Mouse (Mus musculus): ENCODE results near the gene Mylip. TPM values are rescaled to one million over a fixed set of nuclear protein-coding genes. Genes with fewer than 3 reads are reported as not detected.

The Mylip gene
- polyA plus RNA-seq, 1 experiment: 6.4 TPM

GRCm38 (mm10) chr13:45372456-45372855, 17.1 kb upstream of the Mylip start:
- Histone ChIP-seq H3K27ac (ENCODE audit: insufficient read depth, low read length) (no peak overlapping the region), H3K9ac (ENCODE audit: low read depth, poor library complexity, severe bottlenecking) (no peak overlapping the region), H3K27me3 (ENCODE audit: control insufficient read depth, insufficient read depth, low read length, poor library complexity, severe bottlenecking) (no peaks in the 10 kb centered on the region), H3K4me1 (ENCODE audit: control insufficient read depth, insufficient read depth, low read length) (peaks cover 5% of the 10 kb centered on the region), H3K4me3 (ENCODE audit: low read depth, low read length) (no peak overlapping the region), H3K9me3 (replicated peaks; ENCODE audit: control insufficient read depth, insufficient read depth, low read length, poor library complexity, severe bottlenecking) (no peaks in the 10 kb centered on the region), H3K36me3 (ENCODE audit: control insufficient read depth, insufficient read depth, low read length, poor library complexity, severe bottlenecking) (no peaks in the 10 kb centered on the region)
- no peak for TF ChIP-seq POLR2A (IDR thresholded peaks at IDR 0.05; ENCODE audit: insufficient read depth, low read length)
- TF ChIP-seq EP300 (IDR thresholded peaks at IDR 0.05; ENCODE audit: insufficient read depth, low read depth, low read length): no peak
- TF ChIP-seq CTCF (IDR thresholded peaks at IDR 0.05; ENCODE audit: low read depth, low read length): no peak

GRCm38 (mm10) chr13:45374846-45375245, 14.7 kb upstream of the Mylip start:
- no peaks in the 10 kb centered on the region for H3K27me3 ChIP-seq (ENCODE audit: control insufficient read depth, insufficient read depth, low read length, poor library complexity, severe bottlenecking)

GRCm38 (mm10) chr13:45382208-45382607, 7.3 kb upstream of the Mylip start:
- H3K9ac ChIP-seq (ENCODE audit: low read depth, poor library complexity, severe bottlenecking): no peak overlapping the region
- H3K27ac ChIP-seq (ENCODE audit: insufficient read depth, low read length): no peak overlapping the region
- TF ChIP-seq POLR2A (IDR thresholded peaks at IDR 0.05; ENCODE audit: insufficient read depth, low read length) (no peak), EP300 (IDR thresholded peaks at IDR 0.05; ENCODE audit: insufficient read depth, low read depth, low read length) (no peak), CTCF (IDR thresholded peaks at IDR 0.05; ENCODE audit: low read depth, low read length) (no peak)
- no peaks in the 10 kb centered on the region for H3K36me3 ChIP-seq (ENCODE audit: control insufficient read depth, insufficient read depth, low read length, poor library complexity, severe bottlenecking)
- H3K4me3 ChIP-seq (ENCODE audit: low read depth, low read length): no peak overlapping the region
- no peaks in the 10 kb centered on the region for H3K27me3 ChIP-seq (ENCODE audit: control insufficient read depth, insufficient read depth, low read length, poor library complexity, severe bottlenecking)
- peaks cover 4% of the 10 kb centered on the region for H3K4me1 ChIP-seq (ENCODE audit: control insufficient read depth, insufficient read depth, low read length)
- no peaks in the 10 kb centered on the region for H3K9me3 ChIP-seq (replicated peaks; ENCODE audit: control insufficient read depth, insufficient read depth, low read length, poor library complexity, severe bottlenecking)

More at GRCm38 (mm10) chr13:45374846-45375245, 14.7 kb upstream of the Mylip start:
- TF ChIP-seq EP300 (IDR thresholded peaks at IDR 0.05; ENCODE audit: insufficient read depth, low read depth, low read length): no peak
- no peak for TF ChIP-seq CTCF (IDR thresholded peaks at IDR 0.05; ENCODE audit: low read depth, low read length)
- Histone ChIP-seq H3K4me1 (ENCODE audit: control insufficient read depth, insufficient read depth, low read length) (peaks cover 5% of the 10 kb centered on the region), H3K27ac (ENCODE audit: insufficient read depth, low read length) (peak overlapping the region; percentile 72), H3K4me3 (ENCODE audit: low read depth, low read length) (no peak overlapping the region), H3K9me3 (replicated peaks; ENCODE audit: control insufficient read depth, insufficient read depth, low read length, poor library complexity, severe bottlenecking) (no peaks in the 10 kb centered on the region), H3K9ac (ENCODE audit: low read depth, poor library complexity, severe bottlenecking) (no peak overlapping the region), H3K36me3 (ENCODE audit: control insufficient read depth, insufficient read depth, low read length, poor library complexity, severe bottlenecking) (no peaks in the 10 kb centered on the region)

- H3K36me3 ChIP-seq (ENCODE audit: control insufficient read depth, insufficient read depth, low read length, poor library complexity, severe bottlenecking): no peaks in the 10 kb centered on the region
- H3K4me1 ChIP-seq (ENCODE audit: control insufficient read depth, insufficient read depth, low read length): peaks cover 4% of the 10 kb centered on the region
- no peak for TF ChIP-seq CTCF (IDR thresholded peaks at IDR 0.05; ENCODE audit: low read depth, low read length)
- TF ChIP-seq POLR2A (IDR thresholded peaks at IDR 0.05; ENCODE audit: insufficient read depth, low read length): no peak
- TF ChIP-seq EP300 (IDR thresholded peaks at IDR 0.05; ENCODE audit: insufficient read depth, low read depth, low read length): no peak
- no peaks in the 10 kb centered on the region for H3K27me3 ChIP-seq (ENCODE audit: control insufficient read depth, insufficient read depth, low read length, poor library complexity, severe bottlenecking)
- H3K27ac ChIP-seq (ENCODE audit: insufficient read depth, low read length): no peak overlapping the region
- no peaks in the 10 kb centered on the region for H3K9me3 ChIP-seq (replicated peaks; ENCODE audit: control insufficient read depth, insufficient read depth, low read length, poor library complexity, severe bottlenecking)
- H3K9ac ChIP-seq (ENCODE audit: low read depth, poor library complexity, severe bottlenecking): no peak overlapping the region
- H3K4me3 ChIP-seq (ENCODE audit: low read depth, low read length): no peak overlapping the region
These were observed 4.9 kb upstream of the Mylip start for GRCm38 (mm10) chr13:45384636-45385035.

- Histone ChIP-seq H3K9me3 (replicated peaks; ENCODE audit: control insufficient read depth, insufficient read depth, low read length, poor library complexity, severe bottlenecking) (no peaks in the 10 kb centered on the region), H3K36me3 (ENCODE audit: control insufficient read depth, insufficient read depth, low read length, poor library complexity, severe bottlenecking) (no peaks in the 10 kb centered on the region), H3K9ac (ENCODE audit: low read depth, poor library complexity, severe bottlenecking) (no peak overlapping the region), H3K27ac (ENCODE audit: insufficient read depth, low read length) (no peak overlapping the region), H3K27me3 (ENCODE audit: control insufficient read depth, insufficient read depth, low read length, poor library complexity, severe bottlenecking) (no peaks in the 10 kb centered on the region), H3K4me1 (ENCODE audit: control insufficient read depth, insufficient read depth, low read length) (peaks cover 4% of the 10 kb centered on the region), H3K4me3 (ENCODE audit: low read depth, low read length) (no peak overlapping the region)
- TF ChIP-seq POLR2A (IDR thresholded peaks at IDR 0.05; ENCODE audit: insufficient read depth, low read length) (no peak), EP300 (IDR thresholded peaks at IDR 0.05; ENCODE audit: insufficient read depth, low read depth, low read length) (no peak), CTCF (IDR thresholded peaks at IDR 0.05; ENCODE audit: low read depth, low read length) (no peak)
These were observed 4.0 kb upstream of the Mylip start for GRCm38 (mm10) chr13:45385521-45385920.

GRCm38 (mm10) chr13:45386253-45386652, 3.3 kb upstream of the Mylip start:
- TF ChIP-seq POLR2A (IDR thresholded peaks at IDR 0.05; ENCODE audit: insufficient read depth, low read length) (no peak), EP300 (IDR thresholded peaks at IDR 0.05; ENCODE audit: insufficient read depth, low read depth, low read length) (no peak), CTCF (IDR thresholded peaks at IDR 0.05; ENCODE audit: low read depth, low read length) (no peak)

More at GRCm38 (mm10) chr13:45386253-45386652, 3.3 kb upstream of the Mylip start:
- Histone ChIP-seq H3K27ac (ENCODE audit: insufficient read depth, low read length) (no peak overlapping the region), H3K4me3 (ENCODE audit: low read depth, low read length) (no peak overlapping the region), H3K9me3 (replicated peaks; ENCODE audit: control insufficient read depth, insufficient read depth, low read length, poor library complexity, severe bottlenecking) (no peaks in the 10 kb centered on the region), H3K36me3 (ENCODE audit: control insufficient read depth, insufficient read depth, low read length, poor library complexity, severe bottlenecking) (no peaks in the 10 kb centered on the region), H3K9ac (ENCODE audit: low read depth, poor library complexity, severe bottlenecking) (no peak overlapping the region), H3K4me1 (ENCODE audit: control insufficient read depth, insufficient read depth, low read length) (peaks cover 7% of the 10 kb centered on the region), H3K27me3 (ENCODE audit: control insufficient read depth, insufficient read depth, low read length, poor library complexity, severe bottlenecking) (no peaks in the 10 kb centered on the region)

Measured in ES-Bruce4 (cell line).